Mouse (Mus musculus) hindbrain, embryonic 10.5 days (tissue): ENCODE measurements at regions not wholly inside any gene's neighbourhood (a gene's known extent, or its start where the extent isn't known, plus 50 kb on each side); places are given as distances from the start of the nearest gene placed in this dataset.
A peak's percentile ranks its signal among the peaks of the same experiment; 100 is the strongest.

Experiments used
- DNase-seq: peaks from one replicate; pipeline ENCODE4 v3.0.0-alpha.2; 2017; ENCODE audit warnings: low spot score
- H3K27ac ChIP-seq: fragments of 300-500 bp; sonication (generic); 2 replicates; pipeline ENCODE4 v1.5.1; 2016; ENCODE audit warnings: mild to moderate bottlenecking, moderate library complexity
- H3K27me3 ChIP-seq: fragments of 300-500 bp; sonication (generic); 2 replicates; pipeline ENCODE4 v1.6.1; 2016; ENCODE audit warnings: mild to moderate bottlenecking; ENCODE audit not compliant: poor library complexity, insufficient read depth, severe bottlenecking
- H3K36me3 ChIP-seq: fragments of 300-500 bp; sonication (generic); 2 replicates; pipeline ENCODE4 v1.6.1; 2016; ENCODE audit warnings: mild to moderate bottlenecking, moderate library complexity
- H3K4me1 ChIP-seq: fragments of 300-500 bp; sonication (generic); replicated peaks from 2 replicates; pipeline ENCODE4 v1.6.1; 2016; ENCODE audit warnings: mild to moderate bottlenecking
- H3K4me3 ChIP-seq: fragments of 300-500 bp; sonication (generic); 2 replicates; pipeline ENCODE4 v1.5.1; 2016; ENCODE audit warnings: mild to moderate bottlenecking, moderate library complexity
- H3K9me3 ChIP-seq: fragments of 300-500 bp; sonication (generic); 2 replicates; pipeline ENCODE4 v1.6.1; 2016; ENCODE audit warnings: mild to moderate bottlenecking, moderate library complexity
- WGBS: fragments of 180-500 bp; shearing (Covaris S2); methylation state at CpG from one replicate; pipeline ENCODE4 v1.1.7; 2016; 5-methylcytosine and 5-hydroxymethylcytosine counted together

- no peaks in the 10 kb centered on the region for H3K4me1 ChIP-seq
- H3K9me3 ChIP-seq, result no peaks in the 10 kb centered on the region
- no peaks in the 10 kb centered on the region for H3K36me3 ChIP-seq
- H3K27ac ChIP-seq, result no peak overlapping the region
- no peak overlapping the region for H3K4me3 ChIP-seq
- no peaks in the 10 kb centered on the region for H3K27me3 ChIP-seq
- peak; percentile 21 for DNase-seq
- 12% methylated on average over 3 of the region's 3 CpGs for WGBS
Observed at GRCm38 (mm10) chr9:25655767-25656513, 174.6 kb downstream of the Eepd1 start.

- Histone ChIP-seq H3K4me3 (no peak overlapping the region), H3K27me3 (no peaks in the 10 kb centered on the region), H3K4me1 (no peaks in the 10 kb centered on the region), H3K36me3 (no peaks in the 10 kb centered on the region), H3K9me3 (no peaks in the 10 kb centered on the region), H3K27ac (no peak overlapping the region)
- 96% methylated on average over 3 of the region's 3 CpGs for WGBS
- DNase-seq, result no peak
Observed at GRCm38 (mm10) chr9:25656534-25656933, 175.2 kb downstream of the Eepd1 start.

GRCm38 (mm10) chr9:25683635-25684333, 202.4 kb downstream of the Eepd1 start:
- no peak for DNase-seq
- H3K27ac ChIP-seq, result no peak overlapping the region
- no peaks in the 10 kb centered on the region for H3K36me3 ChIP-seq
- H3K27me3 ChIP-seq, result no peaks in the 10 kb centered on the region
- H3K4me1 ChIP-seq, result no peaks in the 10 kb centered on the region
- WGBS, result 81% methylated on average over 4 of the region's 4 CpGs
- no peak overlapping the region for H3K4me3 ChIP-seq
- H3K9me3 ChIP-seq, result no peaks in the 10 kb centered on the region

- WGBS, result 42% methylated on average over 5 of the region's 5 CpGs
- Histone ChIP-seq H3K27me3 (no peaks in the 10 kb centered on the region), H3K36me3 (no peaks in the 10 kb centered on the region), H3K27ac (no peak overlapping the region), H3K4me1 (peaks cover 16% of the 10 kb centered on the region), H3K9me3 (no peaks in the 10 kb centered on the region), H3K4me3 (no peak overlapping the region)
- DNase-seq, result peak; percentile 45
Observed at GRCm38 (mm10) chr9:25693632-25694031, 212.3 kb downstream of the Eepd1 start.

- no peaks in the 10 kb centered on the region for H3K9me3 ChIP-seq
- no peaks in the 10 kb centered on the region for H3K27me3 ChIP-seq
- DNase-seq, result peak; percentile 7
- H3K4me3 ChIP-seq, result no peak overlapping the region
- WGBS, result 23% methylated on average over 3 of the region's 3 CpGs
- peaks cover 16% of the 10 kb centered on the region for H3K4me1 ChIP-seq
- H3K36me3 ChIP-seq, result no peaks in the 10 kb centered on the region
- no peak overlapping the region; the same call in 1 of the 2 replicates for H3K27ac ChIP-seq
Observed at GRCm38 (mm10) chr9:25695018-25695417, 213.7 kb downstream of the Eepd1 start.

GRCm38 (mm10) chr9:25713636-25714035, 232.3 kb downstream of the Eepd1 start:
- no peak for DNase-seq
- H3K27ac ChIP-seq, result no peak overlapping the region
- no peaks in the 10 kb centered on the region for H3K36me3 ChIP-seq
- H3K4me3 ChIP-seq, result no peak overlapping the region
- H3K4me1 ChIP-seq, result no peaks in the 10 kb centered on the region
- H3K9me3 ChIP-seq, result no peaks in the 10 kb centered on the region
- no peaks in the 10 kb centered on the region for H3K27me3 ChIP-seq

GRCm38 (mm10) chr9:25744162-25744561, 262.8 kb downstream of the Eepd1 start:
- Histone ChIP-seq H3K9me3 (no peaks in the 10 kb centered on the region), H3K4me3 (no peak overlapping the region), H3K27me3 (no peaks in the 10 kb centered on the region), H3K4me1 (no peaks in the 10 kb centered on the region), H3K27ac (no peak overlapping the region), H3K36me3 (no peaks in the 10 kb centered on the region)
- WGBS, result 67% methylated on average over 6 of the region's 6 CpGs
- DNase-seq, result no peak

GRCm38 (mm10) chr9:25751138-25751537, 269.8 kb downstream of the Eepd1 start:
- Histone ChIP-seq H3K4me1 (no peaks in the 10 kb centered on the region), H3K9me3 (no peaks in the 10 kb centered on the region), H3K36me3 (no peaks in the 10 kb centered on the region), H3K4me3 (no peak overlapping the region), H3K27ac (no peak overlapping the region), H3K27me3 (no peaks in the 10 kb centered on the region)
- DNase-seq, result no peak

GRCm38 (mm10) chr9:25773899-25774298, 292.6 kb downstream of the Eepd1 start:
- Histone ChIP-seq H3K9me3 (no peaks in the 10 kb centered on the region), H3K36me3 (no peaks in the 10 kb centered on the region), H3K27me3 (no peaks in the 10 kb centered on the region), H3K4me3 (no peak overlapping the region), H3K4me1 (no peaks in the 10 kb centered on the region), H3K27ac (no peak overlapping the region)
- no peak for DNase-seq
- WGBS, result 87% methylated on average over 3 of the region's 3 CpGs

GRCm38 (mm10) chr9:25782631-25783030, 301.3 kb downstream of the Eepd1 start:
- DNase-seq, result no peak
- Histone ChIP-seq H3K36me3 (no peaks in the 10 kb centered on the region), H3K27ac (no peak overlapping the region), H3K4me1 (no peaks in the 10 kb centered on the region), H3K27me3 (no peaks in the 10 kb centered on the region), H3K4me3 (no peak overlapping the region), H3K9me3 (0 out of 2 replicates have a peak, but pooled peaks cover 9% of the 10 kb centered on the region)
- 100% methylated on average over 1 of the region's 1 CpGs for WGBS

- Histone ChIP-seq H3K27me3 (no peaks in the 10 kb centered on the region), H3K4me1 (no peaks in the 10 kb centered on the region), H3K9me3 (no peaks in the 10 kb centered on the region), H3K27ac (no peak overlapping the region), H3K4me3 (no peak overlapping the region), H3K36me3 (no peaks in the 10 kb centered on the region)
- no peak for DNase-seq
- 82% methylated on average over 8 of the region's 8 CpGs for WGBS
Observed at GRCm38 (mm10) chr9:25795142-25795910, 314.0 kb downstream of the Eepd1 start.

- Histone ChIP-seq H3K4me3 (no peak overlapping the region), H3K36me3 (no peaks in the 10 kb centered on the region), H3K4me1 (no peaks in the 10 kb centered on the region)
Observed at GRCm38 (mm10) chr9:25809562-25809961, 328.2 kb downstream of the Eepd1 start.

GRCm38 (mm10) chr9:25833295-25833694, 351.9 kb downstream of the Eepd1 start:
- Histone ChIP-seq H3K4me3 (no peak overlapping the region), H3K36me3 (no peaks in the 10 kb centered on the region), H3K27me3 (no peaks in the 10 kb centered on the region), H3K9me3 (no peaks in the 10 kb centered on the region), H3K4me1 (no peaks in the 10 kb centered on the region), H3K27ac (no peak overlapping the region)
- DNase-seq, result no peak

More at GRCm38 (mm10) chr9:25809562-25809961, 328.2 kb downstream of the Eepd1 start:
- H3K9me3 ChIP-seq, result no peaks in the 10 kb centered on the region
- H3K27me3 ChIP-seq, result no peaks in the 10 kb centered on the region
- no peak overlapping the region for H3K27ac ChIP-seq
- DNase-seq, result no peak
